In the genomic region with DNA sequence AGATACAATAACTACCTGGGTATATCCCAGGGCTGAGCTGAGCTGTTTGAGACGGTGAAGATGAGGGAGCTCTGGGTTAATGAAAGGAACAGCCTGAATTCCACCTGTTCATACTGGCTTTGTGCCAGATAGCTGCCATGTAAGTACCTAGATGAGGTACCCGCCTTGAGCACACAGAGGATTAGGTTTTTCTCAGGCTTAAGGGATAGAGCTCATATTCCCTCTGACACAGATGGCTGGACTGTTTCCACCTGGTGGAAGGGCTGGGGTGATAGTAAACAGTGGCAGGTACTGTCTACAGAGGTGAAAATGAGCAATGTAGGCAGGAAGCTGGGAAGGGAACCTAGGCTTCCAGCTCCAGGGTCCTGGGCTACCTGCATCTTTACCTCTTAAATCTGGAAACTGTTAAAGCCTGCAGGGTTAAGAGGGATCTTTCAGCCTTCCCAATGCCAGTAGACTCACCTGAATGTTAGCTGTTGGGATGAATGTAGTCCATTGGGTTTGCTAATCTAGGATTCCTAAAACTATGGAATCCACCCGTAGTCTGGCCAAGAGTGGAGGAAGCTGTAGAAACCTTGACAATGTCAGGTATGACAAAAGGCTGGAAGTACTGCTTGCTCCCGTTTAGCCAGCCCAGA, we compare ENCODE assay signal across 8 mouse cellular contexts. TPM values are rescaled to one million over a fixed set of nuclear protein-coding genes. Genes with fewer than 3 reads are reported as not detected.
DNase-seq lines count a peak whose midpoint lies in the region; TF ChIP-seq lines count a peak whose summit lies in the region.

No protein-coding gene starts in this region.

- intact Hi-C loops in left cerebral cortex, postnatal 4 days (cut with DNase I): no loop called here

- no peak for TF ChIP-seq CTCF in layer of hippocampus, adult 2 months (conservative IDR thresholded peaks at IDR 0.05)

- peak overlapping the region; percentile 100 for H3K27ac ChIP-seq in layer of hippocampus, adult 2 months
- no peak overlapping the region for H3K27ac ChIP-seq in brown adipose tissue, adult 24 weeks (replicated peaks; ENCODE audit: low read depth, low read length)
- peak overlapping the region; percentile 51 for H3K27ac ChIP-seq in hindbrain, embryonic 10.5 days

- 45% methylated on average over 4 of the region's 4 CpGs for WGBS in hindbrain, embryonic 10.5 days

- H3K27me3 ChIP-seq in hindbrain, embryonic 10.5 days (ENCODE audit: insufficient read depth, poor library complexity, severe bottlenecking): no peaks in the 10 kb centered on the region

- H3K4me1 ChIP-seq in brown adipose tissue, adult 24 weeks (ENCODE audit: control insufficient read depth, insufficient read depth, insufficient read length, low read length): no peaks in the 10 kb centered on the region; the same call in 1 of the 2 replicates
- H3K4me1 ChIP-seq in hindbrain, embryonic 10.5 days (replicated peaks): peaks cover 61% of the 10 kb centered on the region

- H3K36me3 ChIP-seq in hindbrain, embryonic 10.5 days: peaks cover 63% of the 10 kb centered on the region

- H3K4me3 ChIP-seq in layer of hippocampus, adult 2 months: peak overlapping the region; percentile 80
- H3K4me3 ChIP-seq in brown adipose tissue, adult 24 weeks (ENCODE audit: insufficient read depth, low read depth, low read length): 0 out of 2 replicates have a peak overlapping the region, but pooled peaks have one; percentile 4
- H3K4me3 ChIP-seq in hindbrain, embryonic 10.5 days: peak overlapping the region; percentile 16

- DNase-seq in layer of hippocampus, adult 2 months (ENCODE audit: low spot score in 2 of 2): no peak
- no peak for DNase-seq in layer of hippocampus, postnatal 36 days
- DNase-seq in hindbrain, embryonic 10.5 days (ENCODE audit: low spot score): no peak
- DNase-seq in lung, postnatal 10 days: peak; percentile 32
- DNase-seq in natural killer cell, adult 2 months (ENCODE audit: low spot score in 2 of 2): no peak
- no peak for DNase-seq in adrenal gland, adult 2 months
- no peak for DNase-seq in left cerebral cortex, postnatal 4 days

- H3K9me3 ChIP-seq in hindbrain, embryonic 10.5 days: no peaks in the 10 kb centered on the region

RNA-seq across cellular contexts. Expression of gene Atf4, which starts 2.7 kb away (rescaled TPM):
- 10 to 100 TPM; 85.7 to 94.3 TPM for total RNA-seq in layer of hippocampus, adult 2 months (2021)
- 10 to 100 TPM; 94.7 to 95.9 TPM for total RNA-seq in layer of hippocampus, postnatal 36 days (2021)
- 111 and 147 TPM in 2 replicates for polyA plus RNA-seq in brown adipose tissue, adult 24 weeks (2012; ENCODE audit: insufficient read depth, insufficient read length, missing spikeins)
- 111 TPM in 2 replicates for polyA plus RNA-seq in hindbrain, embryonic 10.5 days (2016; fragmentation: Nextera tagmentation; extraction: Ambion mirVana)
- 100 to 1,000 TPM; 144 to 366 TPM for total RNA-seq in adrenal gland, adult 2 months (2021)
- 159 and 166 TPM in 2 replicates for polyA plus RNA-seq in adrenal gland, adult 2 months (2012; rRNA removed)
- 100 to 1,000 TPM; 116 to 119 TPM for total RNA-seq in left cerebral cortex, postnatal 4 days (2021)

RNA-seq across cellular contexts. Expression of gene Rps19bp1, which starts 6.4 kb away (rescaled TPM):
- total RNA-seq in layer of hippocampus, adult 2 months (2021): 10 to 100 TPM; 32.5 to 37.0 TPM
- total RNA-seq in layer of hippocampus, postnatal 36 days (2021): 10 to 100 TPM; 35.8 to 37.5 TPM
- 30.4 and 30.8 TPM in 2 replicates for polyA plus RNA-seq in brown adipose tissue, adult 24 weeks (2012; ENCODE audit: insufficient read depth, insufficient read length, missing spikeins)
- 67.4 TPM in 2 replicates for polyA plus RNA-seq in hindbrain, embryonic 10.5 days (2016; fragmentation: Nextera tagmentation; extraction: Ambion mirVana)
- 10 to 100 TPM; 41.8 to 45.8 TPM for total RNA-seq in adrenal gland, adult 2 months (2021)
- polyA plus RNA-seq in adrenal gland, adult 2 months (2012; rRNA removed): 20.0 and 21.3 TPM in 2 replicates
- 10 to 100 TPM; 45.1 to 50.3 TPM for total RNA-seq in left cerebral cortex, postnatal 4 days (2021)

RNA-seq across cellular contexts. Expression of gene AC140267.1, which starts 22.1 kb away (rescaled TPM):
- total RNA-seq in layer of hippocampus, adult 2 months (2021): 10 to 100 TPM; 20.4 to 24.6 TPM
- 10 to 100 TPM; 12.5 to 21.9 TPM for total RNA-seq in layer of hippocampus, postnatal 36 days (2021)
- polyA plus RNA-seq in brown adipose tissue, adult 24 weeks (2012; ENCODE audit: insufficient read depth, insufficient read length, missing spikeins): not detected in 2 replicates
- polyA plus RNA-seq in hindbrain, embryonic 10.5 days (2016; fragmentation: Nextera tagmentation; extraction: Ambion mirVana): not detected in 2 replicates
- 10 to 100 TPM in 1 of 2 experiments, 1 to 10 TPM in 1; 6.8 to 20.2 TPM for total RNA-seq in adrenal gland, adult 2 months (2021)
- not detected in 2 replicates for polyA plus RNA-seq in adrenal gland, adult 2 months (2012; rRNA removed)
- total RNA-seq in left cerebral cortex, postnatal 4 days (2021): 10 to 100 TPM; 21.1 to 22.2 TPM

RNA-seq across cellular contexts. Expression of gene Mief1, which starts 23.9 kb away (rescaled TPM):
- total RNA-seq in layer of hippocampus, adult 2 months (2021): 10 to 100 TPM; 31.0 to 32.2 TPM
- total RNA-seq in layer of hippocampus, postnatal 36 days (2021): 10 to 100 TPM; 30.8 to 32.4 TPM
- 15.4 and 16.0 TPM in 2 replicates for polyA plus RNA-seq in brown adipose tissue, adult 24 weeks (2012; ENCODE audit: insufficient read depth, insufficient read length, missing spikeins)
- 38.6 and 39.3 TPM in 2 replicates for polyA plus RNA-seq in hindbrain, embryonic 10.5 days (2016; fragmentation: Nextera tagmentation; extraction: Ambion mirVana)
- total RNA-seq in adrenal gland, adult 2 months (2021): 10 to 100 TPM; 38.7 to 47.7 TPM
- polyA plus RNA-seq in adrenal gland, adult 2 months (2012; rRNA removed): 17.1 and 17.8 TPM in 2 replicates
- 10 to 100 TPM; 29.3 to 30.6 TPM for total RNA-seq in left cerebral cortex, postnatal 4 days (2021)

RNA-seq across cellular contexts. Expression of gene Cacna1i, which starts 29.3 kb away (rescaled TPM):
- 10 to 100 TPM; 36.1 to 41.4 TPM for total RNA-seq in layer of hippocampus, adult 2 months (2021)
- total RNA-seq in layer of hippocampus, postnatal 36 days (2021): 10 to 100 TPM; 43.0 to 43.8 TPM
- polyA plus RNA-seq in brown adipose tissue, adult 24 weeks (2012; ENCODE audit: insufficient read depth, insufficient read length, missing spikeins): not detected in 2 replicates
- 0.01 and 0.04 TPM in 2 replicates for polyA plus RNA-seq in hindbrain, embryonic 10.5 days (2016; fragmentation: Nextera tagmentation; extraction: Ambion mirVana)
- 1 to 10 TPM in 1 of 2 experiments, under 1 TPM in 1; 0.46 to 1.1 TPM for total RNA-seq in adrenal gland, adult 2 months (2021)
- polyA plus RNA-seq in adrenal gland, adult 2 months (2012; rRNA removed): 0.81 and 0.85 TPM in 2 replicates
- 10 to 100 TPM; 43.3 to 44.4 TPM for total RNA-seq in left cerebral cortex, postnatal 4 days (2021)

Comparison
In these comparisons a context has a peak if more than half of its experiments do, and no peak if none do; other contexts are left out.
1. H3K4me3 ChIP-seq: peak in every context shown above with its lines; median percentile 80 in layer of hippocampus, adult 2 months; 16 in hindbrain, embryonic 10.5 days; 4 in brown adipose tissue, adult 24 weeks.